Mouse (Mus musculus) forebrain, embryonic 10.5 days (tissue): Measurements from ENCODE around the gene Dnlz. TPM values are rescaled to one million over a fixed set of nuclear protein-coding genes. Genes with fewer than 3 reads are reported as not detected.

Experiments used
- DNase-seq: peaks from one replicate; pipeline ENCODE4 v3.0.0-alpha.2; 2017; ENCODE audit warnings: low spot score; ENCODE audit errors: extremely low spot score
- H3K27ac ChIP-seq: fragments of 300-500 bp; sonication (generic); 2 replicates; pipeline ENCODE4 v1.5.1; 2016; ENCODE audit warnings: mild to moderate bottlenecking
- H3K27me3 ChIP-seq: fragments of 300-500 bp; sonication (generic); 2 replicates; pipeline ENCODE4 v1.6.1; 2016; ENCODE audit warnings: mild to moderate bottlenecking; ENCODE audit not compliant: poor library complexity, severe bottlenecking
- H3K36me3 ChIP-seq: fragments of 300-500 bp; sonication (generic); replicated peaks from 2 replicates; pipeline ENCODE4 v1.6.1; 2016; ENCODE audit warnings: mild to moderate bottlenecking, moderate library complexity
- H3K4me1 ChIP-seq: fragments of 300-500 bp; sonication (generic); 2 replicates; pipeline ENCODE4 v1.6.1; 2016
- H3K4me3 ChIP-seq: fragments of 300-500 bp; sonication (generic); 2 replicates; pipeline ENCODE4 v1.5.1; 2016; ENCODE audit warnings: mild to moderate bottlenecking, moderate library complexity
- H3K9me3 ChIP-seq: fragments of 300-500 bp; sonication (generic); 2 replicates; pipeline ENCODE4 v1.6.1; 2016; ENCODE audit warnings: mild to moderate bottlenecking, moderate library complexity
- WGBS: fragments of 180-500 bp; shearing (Covaris S2); methylation state at CpG from one replicate; pipeline ENCODE4 v1.1.7; 2016; 5-methylcytosine and 5-hydroxymethylcytosine counted together
- polyA plus RNA-seq: library from polyadenylated mRNA; unstranded; fragments of >200 nt; fragmentation: Nextera tagmentation; extraction: Ambion mirVana; gene quantifications from 2 replicates; pipeline ENCODE4 v1.2.1, GENCODE M21; 2016

Gene Dnlz
- polyA plus RNA-seq, 1 experiment from 2014 or later, result 37.2 TPM

DNA sequence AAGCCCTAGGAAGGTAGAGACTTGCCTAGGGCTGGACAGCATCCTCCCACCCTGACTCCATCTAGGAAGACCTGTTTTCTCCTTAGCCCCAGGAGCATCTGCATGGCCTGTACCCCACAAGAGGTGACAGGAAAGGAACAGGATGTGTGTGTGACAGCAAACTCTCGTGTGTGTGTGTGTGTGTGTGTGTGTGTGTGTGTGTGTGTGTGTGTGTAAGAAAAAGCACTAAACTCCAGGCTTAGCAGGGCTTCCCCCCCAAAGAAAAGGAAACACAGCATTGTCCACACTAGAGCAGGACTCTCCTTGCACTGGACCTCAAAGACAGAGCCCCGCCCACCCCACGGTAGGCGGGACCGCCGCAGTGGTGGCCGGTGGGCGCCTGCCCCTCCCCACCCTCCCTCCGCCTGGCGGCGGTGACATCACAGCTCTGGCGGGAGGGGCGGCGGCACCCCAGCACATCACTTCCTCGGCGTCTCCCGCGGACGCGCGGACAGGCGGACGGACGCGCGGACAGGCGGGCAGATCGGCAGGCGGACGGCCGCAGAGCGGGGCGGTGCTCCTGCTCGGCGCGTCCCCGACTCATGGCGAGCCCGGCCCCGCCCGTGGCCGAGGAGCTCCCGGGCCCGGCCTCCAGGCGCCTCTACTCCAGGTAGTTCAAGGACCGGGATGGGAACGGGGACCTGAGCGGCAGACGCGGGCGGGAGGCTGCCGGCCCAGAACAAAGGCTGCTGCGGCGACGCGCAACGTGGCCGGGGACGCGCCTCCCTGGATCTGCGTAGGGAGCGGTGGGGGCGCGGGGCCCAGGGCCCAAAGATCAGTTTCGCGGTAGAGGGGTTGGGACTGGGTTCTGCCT is 36.6 kb downstream of the Dnlz start, which contains the start of gene Gpsm1:
Gene Gpsm1, plus strand, starts transcription at position 444 of the 853 bp plus-strand sequence.
- peak within 1 kb of the TSS; percentile 98 for H3K27ac ChIP-seq
- H3K27me3 ChIP-seq, result no peaks in the 10 kb centered on the region
- WGBS, result under 1% methylated on average over 65 of the region's 66 CpGs
- peak; percentile 89 for DNase-seq
- H3K4me3 ChIP-seq, result peak within 1 kb of the TSS; percentile 91
- peaks cover 35% of the 10 kb centered on the region for H3K36me3 ChIP-seq
- no peaks in the 10 kb centered on the region for H3K9me3 ChIP-seq
- peaks cover 74% of the 10 kb centered on the region for H3K4me1 ChIP-seq

DNA sequence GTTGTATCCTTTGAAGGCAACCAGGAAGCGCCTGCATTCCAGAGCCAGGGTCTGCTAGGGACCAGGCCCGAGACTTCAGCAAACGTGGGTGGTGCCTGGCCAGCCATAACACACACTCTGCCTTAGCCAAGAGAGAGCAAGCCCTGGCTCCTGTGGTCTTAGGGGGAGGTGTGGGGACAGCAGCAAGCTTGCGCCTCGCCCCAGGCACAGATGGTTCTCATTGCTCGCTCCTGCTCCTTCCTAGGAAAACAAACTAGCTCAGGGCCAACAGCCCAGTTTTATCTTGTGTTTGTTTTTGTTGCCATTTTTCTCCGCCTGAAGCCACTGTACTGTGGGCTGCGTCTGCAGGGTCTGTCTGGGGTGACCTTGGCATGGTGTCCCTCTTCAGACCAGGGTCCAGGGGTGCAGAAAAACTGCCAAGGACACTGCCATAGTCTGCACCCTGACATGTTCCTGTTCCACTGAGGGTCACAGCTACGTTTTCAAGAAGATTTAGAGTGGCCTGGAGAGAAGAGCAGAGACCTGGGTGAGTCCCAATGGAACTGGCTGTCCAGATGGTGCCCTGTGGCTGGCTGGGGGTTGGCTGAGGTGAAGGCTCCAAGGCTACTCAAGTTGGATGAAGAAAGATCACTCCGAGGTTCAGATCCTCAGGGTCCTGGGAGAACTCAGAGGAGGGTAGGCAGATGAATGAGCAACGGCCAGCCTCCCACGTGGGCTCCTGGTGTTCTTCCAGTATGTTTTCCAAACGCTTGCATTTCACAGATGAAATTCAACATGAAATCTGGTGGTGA is 37.4 kb downstream of the Dnlz start:
- Histone ChIP-seq H3K27me3 (no peaks in the 10 kb centered on the region), H3K27ac (peak overlapping the region; percentile 98), H3K4me3 (peak overlapping the region; percentile 91), H3K9me3 (no peaks in the 10 kb centered on the region), H3K36me3 (peaks cover 27% of the 10 kb centered on the region), H3K4me1 (peaks cover 74% of the 10 kb centered on the region)
- 63% methylated on average over 13 of the region's 13 CpGs for WGBS
- no peak for DNase-seq

DNA sequence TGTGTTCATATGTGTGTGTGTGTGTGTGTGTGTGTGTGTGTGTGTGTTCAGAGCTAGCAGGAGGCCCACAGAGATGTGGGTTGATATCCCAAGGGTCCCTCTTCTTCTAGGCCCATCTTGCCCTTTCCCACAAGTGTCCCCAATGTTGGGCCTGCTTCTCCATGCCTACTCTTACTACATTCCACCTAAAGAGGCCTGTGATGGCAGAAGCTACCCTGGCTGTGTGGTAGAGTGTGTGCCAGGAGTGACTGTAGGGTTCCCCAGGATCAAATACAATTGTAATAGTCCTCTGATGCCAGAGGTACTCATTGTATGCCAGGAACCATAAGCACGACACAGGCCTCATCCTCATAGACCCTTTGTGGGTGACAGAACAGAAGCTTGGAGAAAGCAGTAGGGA is 38.5 kb downstream of the Dnlz start:
- Histone ChIP-seq H3K36me3 (peaks cover 16% of the 10 kb centered on the region), H3K27ac (peak overlapping the region; percentile 41), H3K9me3 (no peaks in the 10 kb centered on the region), H3K4me1 (peaks cover 75% of the 10 kb centered on the region), H3K27me3 (no peaks in the 10 kb centered on the region), H3K4me3 (no peak overlapping the region)
- no peak for DNase-seq
- 91% methylated on average over 1 of the region's 1 CpGs for WGBS

DNA sequence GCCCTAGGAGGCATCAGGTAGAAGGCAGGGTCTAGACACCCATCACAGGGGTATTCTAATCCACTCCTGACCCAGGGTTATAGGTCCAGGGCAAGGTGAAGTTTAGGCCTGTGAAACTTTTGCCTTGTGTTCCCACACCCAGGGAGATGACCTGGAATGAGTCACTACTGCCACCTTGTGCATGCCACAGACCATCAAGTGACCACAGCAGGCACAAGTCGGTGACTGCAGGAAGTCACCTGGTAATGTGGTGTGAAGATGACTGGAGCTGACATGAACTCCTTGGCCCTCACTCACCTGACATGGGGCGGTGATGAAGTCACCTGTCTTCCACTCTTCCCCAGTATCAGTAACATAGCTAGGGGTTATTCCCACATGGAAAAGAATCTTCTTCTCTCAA is 39.1 kb downstream of the Dnlz start:
- Histone ChIP-seq H3K4me1 (peaks cover 70% of the 10 kb centered on the region), H3K9me3 (no peaks in the 10 kb centered on the region), H3K4me3 (no peak overlapping the region), H3K27me3 (no peaks in the 10 kb centered on the region), H3K27ac (0 out of 2 replicates have a peak overlapping the region, but pooled peaks have one; percentile 41), H3K36me3 (peaks cover 10% of the 10 kb centered on the region)
- WGBS, result 68% methylated on average over 2 of the region's 2 CpGs
- no peak for DNase-seq

DNA sequence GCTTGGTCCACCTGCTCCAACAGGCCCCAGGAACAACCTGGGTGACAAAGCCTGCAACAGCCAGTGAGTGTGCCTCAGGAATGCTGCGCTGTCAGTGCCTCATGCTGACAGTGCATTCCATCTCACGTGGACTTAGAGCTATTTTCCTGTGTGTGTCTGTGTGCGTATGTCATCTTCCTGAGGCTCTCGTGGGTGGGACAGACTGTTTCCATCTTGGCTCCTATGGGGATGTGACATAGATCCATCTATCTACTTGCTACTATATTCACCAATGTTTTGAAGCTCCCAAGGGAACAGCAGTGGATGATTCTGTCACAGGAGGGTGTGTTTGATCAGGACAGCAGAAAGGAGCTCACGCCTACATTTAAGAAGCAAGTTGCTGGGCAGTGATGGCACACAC is 40.0 kb downstream of the Dnlz start:
- Histone ChIP-seq H3K27me3 (no peaks in the 10 kb centered on the region), H3K36me3 (0 out of 2 replicates have a peak, but pooled peaks cover 1% of the 10 kb centered on the region), H3K4me3 (no peak overlapping the region), H3K27ac (no peak overlapping the region), H3K4me1 (peaks cover 61% of the 10 kb centered on the region), H3K9me3 (no peaks in the 10 kb centered on the region)
- 74% methylated on average over 5 of the region's 5 CpGs for WGBS
- no peak for DNase-seq

DNA sequence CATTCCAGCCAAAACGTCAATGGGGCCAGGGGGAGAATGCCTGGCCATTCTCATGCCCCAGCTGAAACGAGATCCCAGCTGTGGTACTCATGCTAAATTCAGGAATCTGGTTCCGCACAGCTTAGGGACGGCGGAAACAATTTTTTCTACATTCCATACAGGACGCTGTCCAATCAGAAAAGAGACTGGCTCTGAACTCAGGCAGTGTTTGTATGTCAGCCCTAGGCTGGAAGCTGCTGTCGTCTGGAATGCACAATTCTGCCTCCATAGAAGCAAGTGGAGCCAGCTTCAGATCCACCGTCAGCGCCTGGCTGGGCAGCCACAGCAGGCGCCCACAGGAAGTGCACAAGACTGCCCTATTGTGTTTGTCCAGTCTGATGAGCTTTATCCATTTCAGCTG is 42.2 kb downstream of the Dnlz start:
- no peaks in the 10 kb centered on the region for H3K27me3 ChIP-seq
- peak overlapping the region; percentile 82 for H3K27ac ChIP-seq
- no peak overlapping the region for H3K4me3 ChIP-seq
- DNase-seq, result peak; percentile 48
- peaks cover 40% of the 10 kb centered on the region for H3K4me1 ChIP-seq
- WGBS, result 27% methylated on average over 10 of the region's 10 CpGs
- H3K36me3 ChIP-seq, result no peaks in the 10 kb centered on the region
- no peaks in the 10 kb centered on the region for H3K9me3 ChIP-seq

DNA sequence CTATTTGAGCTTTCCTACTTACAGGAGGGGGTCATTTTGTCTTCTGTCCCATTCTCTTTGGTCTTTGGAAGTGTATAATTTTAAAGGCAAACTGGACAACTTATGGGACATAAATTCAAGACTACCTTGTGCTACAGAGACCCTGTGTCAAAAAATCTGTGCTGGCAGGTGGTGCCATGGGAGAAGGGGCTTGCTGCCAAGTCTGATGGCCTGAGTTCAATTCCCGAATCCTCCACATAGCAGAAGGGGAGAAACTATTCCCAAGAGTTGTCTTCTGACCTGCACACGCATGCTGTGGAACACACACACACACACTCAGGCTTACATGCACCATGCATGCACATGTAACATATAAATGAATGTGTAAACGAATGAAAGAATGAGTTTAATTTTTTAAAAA is 45.2 kb downstream of the Dnlz start:
- 92% methylated on average over 3 of the region's 3 CpGs for WGBS
- DNase-seq, result no peak
- no peak overlapping the region for H3K4me3 ChIP-seq
- no peak overlapping the region for H3K27ac ChIP-seq
- H3K27me3 ChIP-seq, result no peaks in the 10 kb centered on the region
- no peaks in the 10 kb centered on the region for H3K9me3 ChIP-seq
- H3K4me1 ChIP-seq, result peaks cover 23% of the 10 kb centered on the region
- H3K36me3 ChIP-seq, result no peaks in the 10 kb centered on the region

DNA sequence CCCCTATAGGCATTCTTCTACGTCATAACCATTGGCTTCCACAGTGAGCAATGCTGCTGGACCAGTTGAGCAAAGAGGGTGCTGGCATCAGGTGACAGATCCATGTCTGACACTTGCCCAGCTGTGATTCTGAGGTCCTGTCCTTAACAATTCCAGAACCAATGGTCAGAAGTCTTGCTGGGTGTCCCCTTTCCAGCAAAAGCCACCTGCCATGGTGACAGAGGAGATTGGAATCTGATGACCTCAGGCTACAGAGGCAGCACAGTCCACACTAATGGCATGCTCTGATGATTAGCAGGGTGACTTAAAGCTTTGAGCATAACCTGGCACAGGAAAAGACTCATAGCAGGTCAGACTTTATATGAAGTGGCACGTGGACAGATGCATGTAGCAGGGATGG is 46.4 kb downstream of the Dnlz start:
- WGBS, result 80% methylated on average over 2 of the region's 2 CpGs
- Histone ChIP-seq H3K4me3 (no peak overlapping the region), H3K27me3 (peaks cover under 1% of the 10 kb centered on the region), H3K36me3 (no peaks in the 10 kb centered on the region), H3K9me3 (no peaks in the 10 kb centered on the region), H3K27ac (no peak overlapping the region), H3K4me1 (peaks cover 26% of the 10 kb centered on the region)
- no peak for DNase-seq

DNA sequence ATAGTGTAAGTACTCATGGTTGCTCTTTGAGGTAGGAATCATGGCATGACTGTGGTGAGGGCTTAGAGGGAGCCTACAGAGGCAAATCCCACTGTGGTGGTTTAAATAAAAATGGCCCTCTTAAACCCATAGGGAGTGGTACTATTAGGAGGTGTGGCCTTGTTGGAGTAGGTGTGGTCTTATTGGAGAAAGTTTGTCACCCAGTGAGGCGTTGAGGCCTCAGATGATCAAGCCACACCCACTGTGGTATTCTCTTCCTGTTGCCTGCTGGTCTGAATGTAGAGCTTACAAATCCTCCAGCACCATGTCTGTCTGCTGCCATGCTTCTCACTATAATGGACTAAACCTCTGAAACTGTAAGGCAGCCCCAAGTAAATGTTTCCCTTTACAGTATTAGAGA is 47.2 kb downstream of the Dnlz start:
- no peaks in the 10 kb centered on the region for H3K9me3 ChIP-seq
- H3K4me3 ChIP-seq, result no peak overlapping the region
- DNase-seq, result no peak
- no peaks in the 10 kb centered on the region for H3K36me3 ChIP-seq
- peaks cover 26% of the 10 kb centered on the region for H3K4me1 ChIP-seq
- H3K27me3 ChIP-seq, result peaks cover 9% of the 10 kb centered on the region
- 71% methylated on average over 1 of the region's 1 CpGs for WGBS
- no peak overlapping the region for H3K27ac ChIP-seq

DNA sequence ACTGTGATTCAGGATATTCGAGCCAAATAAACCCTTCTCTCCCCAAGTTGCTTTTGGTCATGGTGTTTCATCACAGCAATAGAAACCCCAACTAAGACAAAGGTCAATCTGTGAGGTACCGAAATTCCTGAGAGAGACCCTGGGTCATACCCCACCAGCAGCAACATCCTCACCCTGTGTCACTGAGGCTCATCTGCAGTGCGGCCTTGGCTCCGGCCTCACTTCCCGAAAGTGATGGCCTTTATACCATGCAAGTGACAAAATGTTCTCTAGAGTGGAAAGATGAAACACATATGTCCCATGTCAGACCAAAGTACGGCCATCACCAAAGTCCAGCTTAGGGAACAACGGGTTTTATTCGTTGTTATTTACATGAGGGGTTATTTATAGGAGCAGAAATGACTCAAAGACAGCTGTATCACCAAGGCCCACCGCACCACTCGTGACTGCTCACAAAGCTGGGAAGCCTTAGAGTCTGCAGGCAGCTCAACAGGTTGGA is 49.9 kb downstream of the Dnlz start:
- no peak overlapping the region for H3K4me3 ChIP-seq
- no peak for DNase-seq
- H3K36me3 ChIP-seq, result no peaks in the 10 kb centered on the region
- peaks cover 40% of the 10 kb centered on the region for H3K4me1 ChIP-seq
- H3K27me3 ChIP-seq, result peaks cover 34% of the 10 kb centered on the region
- H3K9me3 ChIP-seq, result no peaks in the 10 kb centered on the region
- WGBS, result 90% methylated on average over 10 of the region's 10 CpGs
- H3K27ac ChIP-seq, result no peak overlapping the region

DNA sequence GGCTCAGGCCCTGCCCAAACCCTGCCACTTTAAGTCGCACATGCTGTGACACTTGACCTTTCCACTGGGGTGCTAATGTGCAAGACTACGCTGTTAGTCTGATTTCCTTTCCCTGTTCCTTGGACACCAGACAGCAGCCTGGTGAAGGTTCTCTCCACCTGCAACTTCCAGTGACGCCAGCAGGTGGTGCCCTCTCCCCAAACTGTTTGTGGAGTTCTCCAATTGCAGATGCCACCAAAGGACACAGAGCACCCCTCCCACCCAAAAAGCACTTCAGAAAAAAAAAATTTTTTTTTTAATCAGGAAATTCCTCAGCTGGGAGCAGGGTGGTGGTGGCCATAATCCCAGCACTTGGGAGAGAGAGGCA is 51.1 kb downstream of the Dnlz start:
- no peaks in the 10 kb centered on the region for H3K9me3 ChIP-seq
- H3K4me3 ChIP-seq, result no peak overlapping the region
- 0 out of 2 replicates have a peak overlapping the region, but pooled peaks have one; percentile 71 for H3K27ac ChIP-seq
- peaks cover 37% of the 10 kb centered on the region for H3K27me3 ChIP-seq
- DNase-seq, result peak; percentile 82
- peaks cover 47% of the 10 kb centered on the region for H3K4me1 ChIP-seq
- H3K36me3 ChIP-seq, result no peaks in the 10 kb centered on the region
- 3% methylated on average over 3 of the region's 3 CpGs for WGBS

DNA sequence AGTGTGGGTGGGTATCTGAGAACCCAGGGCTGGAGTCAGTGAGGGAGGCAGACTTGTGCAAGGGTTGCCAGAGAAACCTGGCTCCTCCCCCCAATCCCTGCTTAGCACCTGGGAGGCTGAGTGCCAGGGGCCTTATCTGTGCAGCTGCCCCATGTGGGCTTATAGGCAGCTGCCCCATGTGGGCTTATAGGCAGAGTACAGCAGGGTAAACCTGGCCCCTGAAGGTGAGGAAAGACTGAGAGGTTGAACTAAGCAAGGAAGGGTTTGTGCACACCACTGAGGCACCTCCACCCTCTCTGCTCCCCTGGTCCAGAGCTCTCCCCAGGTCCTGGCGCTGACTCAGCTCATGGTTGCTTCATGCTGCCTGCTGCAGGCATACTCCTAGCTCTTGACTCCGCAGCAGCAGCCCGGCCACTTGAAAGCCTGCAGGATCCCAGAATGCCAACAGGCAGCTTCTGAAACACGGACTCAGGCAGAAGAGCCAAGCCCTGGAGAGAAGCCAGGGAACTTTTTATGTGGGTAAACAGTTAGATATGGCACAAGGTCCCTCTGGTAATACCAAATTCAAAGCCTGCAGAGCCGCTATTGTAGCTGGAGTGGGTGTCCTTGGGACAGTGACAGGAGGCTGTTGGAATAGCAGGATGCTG is 51.6 kb downstream of the Dnlz start:
- WGBS, result 44% methylated on average over 5 of the region's 5 CpGs

More for the DNA sequence above, 51.6 kb downstream of the Dnlz start:
- Histone ChIP-seq H3K27me3 (peaks cover 37% of the 10 kb centered on the region), H3K9me3 (no peaks in the 10 kb centered on the region), H3K4me1 (peaks cover 47% of the 10 kb centered on the region), H3K36me3 (no peaks in the 10 kb centered on the region), H3K4me3 (no peak overlapping the region), H3K27ac (peak overlapping the region; percentile 71)
- no peak for DNase-seq
